In the genomic region with DNA sequence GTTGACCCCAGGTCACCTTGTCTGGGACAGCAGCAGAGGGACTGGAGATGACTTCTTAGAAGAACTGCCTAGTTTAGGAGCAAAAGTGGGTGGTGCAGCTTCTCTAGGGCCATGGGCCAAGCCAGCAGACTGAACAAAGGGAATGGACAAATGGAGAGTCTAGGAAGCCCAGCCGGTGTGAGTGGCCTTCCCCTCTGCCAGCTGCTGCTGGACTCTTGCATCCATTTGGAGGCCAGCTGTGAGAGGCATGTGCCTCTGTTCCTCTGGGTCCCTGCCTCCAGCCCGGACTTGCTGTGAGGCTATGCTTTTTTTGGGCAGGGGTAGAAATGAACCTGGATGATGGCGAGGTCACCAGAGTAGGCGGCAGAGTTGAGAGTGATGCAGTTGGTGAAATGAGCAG, we compare ENCODE assay signal across 7 mouse cellular contexts. TPM values are rescaled to one million over a fixed set of nuclear protein-coding genes. Genes with fewer than 3 reads are reported as not detected.
DNase-seq lines count a peak whose midpoint lies in the region; ATAC-seq and TF ChIP-seq lines count a peak whose summit lies in the region.

A gene (minus strand): TSS at position 152 of the 400 bp plus-strand sequence.

- TF ChIP-seq POLR2A in limb, embryonic 14.5 days (IDR thresholded peaks at IDR 0.05; ENCODE audit: borderline replicate concordance, extremely low read depth, insufficient read depth, insufficient read length): no peak

- no peak within 1 kb of the TSS for H3K27ac ChIP-seq in lung, embryonic 16.5 days (ENCODE audit: low read length)
- no peak within 1 kb of the TSS for H3K27ac ChIP-seq in embryonic facial prominence, embryonic 10.5 days (replicated peaks)
- H3K27ac ChIP-seq in heart, embryonic 11.5 days (ENCODE audit: low read depth, low read length): no peak within 1 kb of the TSS
- no peak within 1 kb of the TSS for H3K27ac ChIP-seq in limb, embryonic 14.5 days (replicated peaks; ENCODE audit: low read depth, low read length)

- H3K9ac ChIP-seq in lung, embryonic 16.5 days (ENCODE audit: low read length): no peak within 1 kb of the TSS
- no peak within 1 kb of the TSS for H3K9ac ChIP-seq in heart, embryonic 11.5 days (ENCODE audit: low read depth, low read length)
- H3K9ac ChIP-seq in limb, embryonic 14.5 days (ENCODE audit: low read depth, low read length, severe bottlenecking): no peak within 1 kb of the TSS

- peaks cover 9% of the 10 kb centered on the region for H3K4me1 ChIP-seq in lung, embryonic 16.5 days (replicated peaks; ENCODE audit: control insufficient read depth, insufficient read depth, low read length)
- H3K4me1 ChIP-seq in embryonic facial prominence, embryonic 10.5 days: peaks cover 18% of the 10 kb centered on the region
- H3K4me1 ChIP-seq in heart, embryonic 11.5 days (ENCODE audit: control insufficient read depth, insufficient read depth, low read length): peaks cover 6% of the 10 kb centered on the region
- peaks cover 9% of the 10 kb centered on the region; the same call in 1 of the 2 replicates for H3K4me1 ChIP-seq in limb, embryonic 14.5 days (ENCODE audit: control insufficient read depth, insufficient read depth, low read length)

- no peaks in the 10 kb centered on the region for H3K36me3 ChIP-seq in lung, embryonic 16.5 days (ENCODE audit: control insufficient read depth, insufficient read depth, low read length)
- H3K36me3 ChIP-seq in embryonic facial prominence, embryonic 10.5 days (replicated peaks): no peaks in the 10 kb centered on the region
- H3K36me3 ChIP-seq in heart, embryonic 11.5 days (ENCODE audit: control insufficient read depth, insufficient read depth, low read length): no peaks in the 10 kb centered on the region
- no peaks in the 10 kb centered on the region for H3K36me3 ChIP-seq in limb, embryonic 14.5 days (ENCODE audit: control insufficient read depth, insufficient read depth, low read length)

- no peaks in the 10 kb centered on the region for H3K9me3 ChIP-seq in lung, embryonic 16.5 days (ENCODE audit: control insufficient read depth, low read length)
- no peaks in the 10 kb centered on the region for H3K9me3 ChIP-seq in embryonic facial prominence, embryonic 10.5 days
- H3K9me3 ChIP-seq in heart, embryonic 11.5 days (replicated peaks; ENCODE audit: control insufficient read depth, low read length): no peaks in the 10 kb centered on the region
- no peaks in the 10 kb centered on the region for H3K9me3 ChIP-seq in limb, embryonic 14.5 days (ENCODE audit: control insufficient read depth, low read length)

- H3K27me3 ChIP-seq in lung, embryonic 16.5 days (ENCODE audit: control insufficient read depth, insufficient read depth, low read depth, low read length): no peaks in the 10 kb centered on the region
- H3K27me3 ChIP-seq in embryonic facial prominence, embryonic 10.5 days (replicated peaks; ENCODE audit: low read depth, poor library complexity, severe bottlenecking): no peaks in the 10 kb centered on the region
- H3K27me3 ChIP-seq in heart, embryonic 11.5 days (ENCODE audit: control insufficient read depth, insufficient read depth, low read length): no peaks in the 10 kb centered on the region
- no peaks in the 10 kb centered on the region for H3K27me3 ChIP-seq in limb, embryonic 14.5 days (ENCODE audit: control insufficient read depth, insufficient read depth, low read length)

- DNase-seq in lung, postnatal 14 days: no peak
- no peak for DNase-seq in embryonic facial prominence, embryonic 10.5 days (ENCODE audit: low spot score)
- DNase-seq in limb, embryonic 14.5 days (ENCODE audit: low spot score): no peak
- DNase-seq in retina, embryonic 14.5 days (ENCODE audit: low spot score): no peak
- DNase-seq in right cerebral cortex, postnatal 14 days: no peak

- H3K4me2 ChIP-seq in lung, embryonic 16.5 days (ENCODE audit: low read depth, low read length): no peak within 1 kb of the TSS
- H3K4me2 ChIP-seq in heart, embryonic 11.5 days: no peak within 1 kb of the TSS
- no peak within 1 kb of the TSS for H3K4me2 ChIP-seq in limb, embryonic 14.5 days (replicated peaks; ENCODE audit: low read depth, low read length, severe bottlenecking)

- no peak for ATAC-seq in lung, embryonic 16.5 days (ENCODE audit: low read depth)
- no peak for ATAC-seq in heart, embryonic 11.5 days (replicated peaks; ENCODE audit: insufficient number of reproducible peaks, low FRiP score, low TSS enrichment)
- no peak for ATAC-seq in limb, embryonic 14.5 days (ENCODE audit: low FRiP score, low read depth)

- 67% methylated on average over 4 of the region's 4 CpGs for WGBS in lung, embryonic 16.5 days
- WGBS in embryonic facial prominence, embryonic 10.5 days: 80% methylated on average over 4 of the region's 4 CpGs
- 71% methylated on average over 4 of the region's 4 CpGs for WGBS in heart, embryonic 11.5 days (ENCODE audit: insufficient replicate concordance)
- WGBS in limb, embryonic 14.5 days: 73% methylated on average over 4 of the region's 4 CpGs

- no peak within 1 kb of the TSS for H3K4me3 ChIP-seq in lung, embryonic 16.5 days (ENCODE audit: low read length)
- no peak within 1 kb of the TSS for H3K4me3 ChIP-seq in embryonic facial prominence, embryonic 10.5 days
- H3K4me3 ChIP-seq in heart, embryonic 11.5 days (ENCODE audit: low read depth, low read length): no peak within 1 kb of the TSS
- no peak within 1 kb of the TSS for H3K4me3 ChIP-seq in limb, embryonic 14.5 days (replicated peaks; ENCODE audit: low read length)

RNA-seq across cellular contexts. Expression of the gene that starts here (rescaled TPM):
- 25.2 and 25.9 TPM in 2 replicates for polyA plus RNA-seq in lung, embryonic 16.5 days (2015; fragmentation: Nextera tagmentation; extraction: Ambion mirVana)
- polyA plus RNA-seq in embryonic facial prominence, embryonic 10.5 days (2016; fragmentation: Nextera tagmentation; extraction: Ambion mirVana): 18.6 and 20.5 TPM in 2 replicates
- polyA plus RNA-seq in heart, embryonic 11.5 days (2014; fragmentation: Nextera tagmentation; extraction: Ambion mirVana): 18.9 and 20.7 TPM in 2 replicates
- polyA plus RNA-seq in limb, embryonic 14.5 days (2012; rRNA removed): 28.5 and 34.7 TPM in 2 replicates
- 25.3 and 29.7 TPM in 2 replicates for polyA plus RNA-seq in limb, embryonic 14.5 days (2014; fragmentation: Nextera tagmentation; extraction: Ambion mirVana)
